Mouse (Mus musculus): ENCODE measurements at regions not wholly inside any gene's neighbourhood (a gene's known extent, or its start where the extent isn't known, plus 50 kb on each side); places are given as distances from the start of the nearest gene placed in this dataset.

- TF ChIP-seq CTCF (IDR thresholded peaks at IDR 0.05; ENCODE audit: low read depth), result no peak
- no peak for TF ChIP-seq EP300 (optimal IDR thresholded peaks at IDR 0.05)
Measured at GRCm38 (mm10) chr10:98016596-98017304, 290.2 kb upstream of the C030005K15Rik start.
